Mouse (Mus musculus): Measurements from ENCODE around the gene Nkx2-4. TPM values are rescaled to one million over a fixed set of nuclear protein-coding genes. Genes with fewer than 3 reads are reported as not detected.

The Nkx2-4 gene
- total and polyA plus RNA-seq, 3 experiments: 0.11 TPM; not detected in 2

GRCm38 (mm10) chr2:147067480-147068246 is 17.6 kb downstream of the Nkx2-4 start:
- ATAC-seq (ENCODE audit: extremely low read depth, insufficient number of reproducible peaks, low FRiP score, poor library complexity, severe bottlenecking) (peak; percentile 36; the same call in 1 of the 2 replicates), DNase-seq (ENCODE audit: low spot score) (no peak)
- TF ChIP-seq TAL1 (conservative IDR thresholded peaks at IDR 0.05; ENCODE audit: low read depth, low read length) (0 out of 2 replicates have a peak, but pooled peaks have one; percentile 23), GATA1 (IDR thresholded peaks at IDR 0.05; ENCODE audit: borderline replicate concordance, low read length) (no peak), GATA2 (IDR thresholded peaks at IDR 0.05; ENCODE audit: borderline replicate concordance, low read depth, low read length) (no peak), CTCF (IDR thresholded peaks at IDR 0.05; ENCODE audit: low read depth, low read length) (no peak), POLR2AphosphoS5 (IDR thresholded peaks at IDR 0.05; ENCODE audit: insufficient replicate concordance, low read depth, low read length) (no peak)
- H3K9me3 ChIP-seq (replicated peaks): no peaks in the 10 kb centered on the region
- H3K4me3 ChIP-seq (ENCODE audit: low read depth, low read length): no peak overlapping the region
- H3K27me3 ChIP-seq (ENCODE audit: insufficient read depth, low read length): no peaks in the 10 kb centered on the region
- peaks cover 25% of the 10 kb centered on the region for H3K4me1 ChIP-seq (ENCODE audit: insufficient read depth, low read depth, low read length)
- peaks cover 68% of the 10 kb centered on the region for H3K36me3 ChIP-seq (replicated peaks)

- H3K36me3 ChIP-seq (replicated peaks): peaks cover 78% of the 10 kb centered on the region
- TF ChIP-seq GATA1 (IDR thresholded peaks at IDR 0.05; ENCODE audit: borderline replicate concordance, low read length): no peak
- TF ChIP-seq GATA2 (IDR thresholded peaks at IDR 0.05; ENCODE audit: borderline replicate concordance, low read depth, low read length): no peak
- no peak for TF ChIP-seq POLR2AphosphoS5 (IDR thresholded peaks at IDR 0.05; ENCODE audit: insufficient replicate concordance, low read depth, low read length)
- no peak for TF ChIP-seq CTCF (IDR thresholded peaks at IDR 0.05; ENCODE audit: low read depth, low read length)
- TF ChIP-seq TAL1 (conservative IDR thresholded peaks at IDR 0.05; ENCODE audit: low read depth, low read length): no peak
- ATAC-seq (ENCODE audit: extremely low read depth, insufficient number of reproducible peaks, low FRiP score, poor library complexity, severe bottlenecking): no peak
Observed at GRCm38 (mm10) chr2:147053229-147053892, 31.9 kb downstream of the Nkx2-4 start.

GRCm38 (mm10) chr2:147047051-147047450 is 38.2 kb downstream of the Nkx2-4 start:
- H3K9me3 ChIP-seq (replicated peaks): no peaks in the 10 kb centered on the region
- no peak for DNase-seq (ENCODE audit: low spot score)
- ATAC-seq (ENCODE audit: extremely low read depth, insufficient number of reproducible peaks, low FRiP score, poor library complexity, severe bottlenecking): no peak
- TF ChIP-seq POLR2AphosphoS5 (IDR thresholded peaks at IDR 0.05; ENCODE audit: insufficient replicate concordance, low read depth, low read length): no peak
- TF ChIP-seq GATA2 (IDR thresholded peaks at IDR 0.05; ENCODE audit: borderline replicate concordance, low read depth, low read length): no peak
- TF ChIP-seq CTCF (IDR thresholded peaks at IDR 0.05; ENCODE audit: low read depth, low read length): no peak
- no peak for TF ChIP-seq GATA1 (IDR thresholded peaks at IDR 0.05; ENCODE audit: borderline replicate concordance, low read length)
- TF ChIP-seq TAL1 (conservative IDR thresholded peaks at IDR 0.05; ENCODE audit: low read depth, low read length): no peak
- H3K36me3 ChIP-seq (replicated peaks): peaks cover 77% of the 10 kb centered on the region
- H3K27me3 ChIP-seq (ENCODE audit: insufficient read depth, low read length): no peaks in the 10 kb centered on the region
- H3K4me1 ChIP-seq (ENCODE audit: insufficient read depth, low read depth, low read length): no peaks in the 10 kb centered on the region
- no peak overlapping the region for H3K4me3 ChIP-seq (ENCODE audit: low read depth, low read length)

More at GRCm38 (mm10) chr2:147053229-147053892, 31.9 kb downstream of the Nkx2-4 start:
- no peaks in the 10 kb centered on the region for H3K27me3 ChIP-seq (ENCODE audit: insufficient read depth, low read length)
- no peak for DNase-seq (ENCODE audit: low spot score)
- H3K9me3 ChIP-seq (replicated peaks): no peaks in the 10 kb centered on the region
- H3K4me3 ChIP-seq (ENCODE audit: low read depth, low read length): no peak overlapping the region
- H3K4me1 ChIP-seq (ENCODE audit: insufficient read depth, low read depth, low read length): no peaks in the 10 kb centered on the region

GRCm38 (mm10) chr2:147035864-147036263 is 49.4 kb downstream of the Nkx2-4 start:
- Histone ChIP-seq H3K27me3 (ENCODE audit: insufficient read depth, low read length) (no peaks in the 10 kb centered on the region), H3K4me3 (ENCODE audit: low read depth, low read length) (no peak overlapping the region), H3K4me1 (ENCODE audit: insufficient read depth, low read depth, low read length) (no peaks in the 10 kb centered on the region), H3K36me3 (replicated peaks) (peaks cover 72% of the 10 kb centered on the region), H3K9me3 (replicated peaks) (no peaks in the 10 kb centered on the region)
- ATAC-seq (ENCODE audit: extremely low read depth, insufficient number of reproducible peaks, low FRiP score, poor library complexity, severe bottlenecking): no peak
- DNase-seq (ENCODE audit: low spot score): no peak
- TF ChIP-seq POLR2AphosphoS5 (IDR thresholded peaks at IDR 0.05; ENCODE audit: insufficient replicate concordance, low read depth, low read length): no peak
- no peak for TF ChIP-seq CTCF (IDR thresholded peaks at IDR 0.05; ENCODE audit: low read depth, low read length)
- no peak for TF ChIP-seq GATA2 (IDR thresholded peaks at IDR 0.05; ENCODE audit: borderline replicate concordance, low read depth, low read length)
- no peak for TF ChIP-seq GATA1 (IDR thresholded peaks at IDR 0.05; ENCODE audit: borderline replicate concordance, low read length)
- TF ChIP-seq TAL1 (conservative IDR thresholded peaks at IDR 0.05; ENCODE audit: low read depth, low read length): no peak

Other genes starting within 250 kb of the Nkx2-4 start
- 56.7 and 78.6 TPM in 2 replicates for gene Kiz, start 229.6 kb downstream of the Nkx2-4 start, total RNA-seq (2014; fragmentation: Nextera tagmentation)
- gene Kiz, start 229.6 kb downstream of the Nkx2-4 start, total RNA-seq (2017): 40.5 and 44.6 TPM in 2 replicates
- 9.7 and 10.5 TPM in 2 replicates for gene Kiz, start 229.6 kb downstream of the Nkx2-4 start, polyA plus RNA-seq (2012)
- 189 and 238 TPM in 2 replicates for gene Xrn2, start 72.4 kb downstream of the Nkx2-4 start, total RNA-seq (2014; fragmentation: Nextera tagmentation)
- 146 and 162 TPM in 2 replicates for gene Xrn2, start 72.4 kb downstream of the Nkx2-4 start, total RNA-seq (2017)
- 12.3 and 16.9 TPM in 2 replicates for gene Xrn2, start 72.4 kb downstream of the Nkx2-4 start, polyA plus RNA-seq (2012)
- gene Nkx2-2, start 108.8 kb upstream of the Nkx2-4 start, total RNA-seq (2014; fragmentation: Nextera tagmentation): not detected in 2 replicates
- 0.41 TPM in 1 of 2 replicates, not detected in the other for gene Nkx2-2, start 108.8 kb upstream of the Nkx2-4 start, total RNA-seq (2017)
- not detected in 2 replicates for gene Nkx2-2, start 108.8 kb upstream of the Nkx2-4 start, polyA plus RNA-seq (2012)